Mouse (Mus musculus): Measurements from ENCODE around the gene Cd180.

DNA sequence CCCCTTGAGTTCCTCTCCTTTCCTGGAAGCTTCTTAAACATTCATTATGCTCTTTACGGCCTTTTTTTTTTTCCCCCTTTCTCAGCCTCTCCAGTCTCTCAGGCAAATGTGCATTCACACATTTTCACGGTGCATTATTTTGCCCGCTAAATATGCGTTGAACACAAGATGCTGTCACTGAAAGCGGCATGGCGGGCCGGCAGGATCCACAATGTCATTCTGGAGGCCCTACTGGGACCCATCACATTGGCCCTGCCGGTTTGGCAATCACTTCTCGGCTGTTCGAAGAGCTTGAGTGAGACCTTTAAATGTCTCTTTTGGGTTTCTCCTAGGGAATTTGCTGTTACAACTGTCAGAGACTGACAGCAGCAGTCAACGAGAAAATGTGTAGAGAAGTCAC is 71.9 kb downstream of the Cd180 start:
- no peak for TF ChIP-seq CTCF (IDR thresholded peaks at IDR 0.05; ENCODE audit: insufficient read depth, low read depth, low read length)
- TF ChIP-seq POLR2A (IDR thresholded peaks at IDR 0.05; ENCODE audit: insufficient read depth, low read depth, low read length): no peak
